Mouse (Mus musculus): ENCODE measurements at regions not wholly inside any gene's neighbourhood (a gene's known extent, or its start where the extent isn't known, plus 50 kb on each side); places are given as distances from the start of the nearest gene placed in this dataset.

- TF ChIP-seq CTCF (IDR thresholded peaks at IDR 0.05) (no peak), EP300 (IDR thresholded peaks at IDR 0.05) (no peak)
These were observed 301.3 kb downstream of the Ttll7 start for GRCm38 (mm10) chr3:147153456-147153855.
